Comparison of ENCODE assay signal across 22 mouse cellular contexts in the genomic region with DNA sequence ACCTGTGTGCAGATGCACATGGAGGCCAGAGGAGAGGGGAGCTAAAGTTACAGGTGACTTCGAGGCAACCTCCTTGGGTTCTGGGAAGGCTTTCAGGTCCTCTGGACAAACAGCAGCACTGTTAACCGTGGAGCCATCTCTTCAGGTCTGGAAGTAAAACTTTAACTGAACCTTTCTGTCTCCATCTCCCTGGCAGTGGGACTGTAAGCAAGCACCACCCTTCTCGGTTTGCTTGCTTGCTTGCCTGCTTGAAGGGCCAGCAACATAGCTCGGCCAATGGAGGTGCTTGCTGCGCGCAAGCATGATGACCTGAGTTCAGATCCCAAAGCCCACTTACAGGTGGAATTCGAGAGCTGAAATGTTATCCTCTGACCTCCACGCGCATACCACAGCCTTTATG. TPM values are rescaled to one million over a fixed set of nuclear protein-coding genes. Genes with fewer than 3 reads are reported as not detected.
"Had no signal": no experiment of that assay in that cellular context is flagged by ENCODE, and none has a peak within 500 bp of the region (broad histone marks: within the 10 kb centered on the region; RNA-seq: fewer than 3 reads in every experiment).

No protein-coding gene starts in this region.

- H3K4me1 ChIP-seq: hindbrain, embryonic 15.5 days; limb, embryonic 12.5 days; limb, embryonic 15.5 days; lung, embryonic 15.5 days; midbrain, embryonic 15.5 days; neural tube, embryonic 12.5 days had no signal

- DNase-seq: left cerebral cortex, postnatal 4 days; lung, adult 18-20 months; lung, postnatal 10 days; lung, postnatal 4 days; right cerebral cortex, adult 18-20 months; right cerebral cortex, postnatal 14 days; right cerebral cortex, postnatal 4 days; thymus, adult 2 months; thymus, postnatal 14 days; thymus, postnatal 4 days had no signal

- H3K27me3 ChIP-seq: hindbrain, embryonic 15.5 days; limb, embryonic 15.5 days; lung, embryonic 15.5 days; midbrain, embryonic 12.5 days; midbrain, embryonic 15.5 days; neural tube, embryonic 12.5 days; neural tube, embryonic 15.5 days had no signal

- H3K9ac ChIP-seq: hindbrain, embryonic 15.5 days; limb, embryonic 12.5 days; limb, embryonic 15.5 days; liver, embryonic 14.5 days; lung, embryonic 15.5 days; midbrain, embryonic 12.5 days; midbrain, embryonic 15.5 days; neural tube, embryonic 12.5 days; neural tube, embryonic 15.5 days had no signal

- ATAC-seq: intestine, postnatal 0 days; midbrain, embryonic 15.5 days had no signal

- H3K36me3 ChIP-seq: hindbrain, embryonic 15.5 days; limb, embryonic 12.5 days; limb, embryonic 15.5 days; lung, embryonic 15.5 days; midbrain, embryonic 12.5 days; midbrain, embryonic 15.5 days; neural tube, embryonic 12.5 days; neural tube, embryonic 15.5 days had no signal

- H3K4me2 ChIP-seq: hindbrain, embryonic 15.5 days; limb, embryonic 12.5 days; limb, embryonic 15.5 days; lung, embryonic 15.5 days; midbrain, embryonic 12.5 days; midbrain, embryonic 15.5 days; neural tube, embryonic 12.5 days; neural tube, embryonic 15.5 days had no signal

- H3K9me3 ChIP-seq: hindbrain, embryonic 15.5 days; limb, embryonic 12.5 days; limb, embryonic 15.5 days; lung, embryonic 15.5 days; midbrain, embryonic 12.5 days; midbrain, embryonic 15.5 days; neural tube, embryonic 12.5 days; neural tube, embryonic 15.5 days had no signal

- H3K4me3 ChIP-seq: hindbrain, embryonic 15.5 days; limb, embryonic 12.5 days; limb, embryonic 15.5 days; lung, embryonic 15.5 days; midbrain, embryonic 12.5 days; midbrain, embryonic 15.5 days; neural tube, embryonic 12.5 days; neural tube, embryonic 15.5 days had no signal

- H3K27ac ChIP-seq: hindbrain, embryonic 15.5 days; limb, embryonic 12.5 days; limb, embryonic 15.5 days; liver, embryonic 14.5 days; lung, embryonic 15.5 days; midbrain, embryonic 12.5 days; midbrain, embryonic 15.5 days; neural tube, embryonic 12.5 days; neural tube, embryonic 15.5 days; stomach, postnatal 0 days had no signal

RNA-seq across cellular contexts. Expression of a gene that starts 34.9 kb away (rescaled TPM):
- polyA plus RNA-seq: intestine, postnatal 0 days; limb, embryonic 15.5 days; lung, embryonic 15.5 days; stomach, embryonic 14.5 days; stomach, postnatal 0 days had no signal
